Mouse (Mus musculus) lung, embryonic 15.5 days (tissue): ENCODE measurements around the gene Figla. TPM values are rescaled to one million over a fixed set of nuclear protein-coding genes. Genes with fewer than 3 reads are reported as not detected.

Experiments
- ATAC-seq: fragments of 200-750 bp; cut with Nextera tagmentation; 2 replicates; pipeline ENCODE4 v1.8.0; 2017; ENCODE audit warnings: moderate number of reproducible peaks, borderline replicate concordance; ENCODE audit not compliant: low FRiP score, low TSS enrichment; ENCODE audit errors: extremely low read depth
- H3K27ac ChIP-seq: fragments of 300-500 bp; sonication (generic); 2 replicates; pipeline ENCODE4 v1.5.1; 2015; ENCODE audit warnings: moderate library complexity, mild to moderate bottlenecking, inconsistent platforms
- H3K27me3 ChIP-seq: fragments of 300-500 bp; sonication (generic); 2 replicates; pipeline ENCODE4 v1.6.1; 2015; ENCODE audit warnings: inconsistent platforms
- H3K36me3 ChIP-seq: fragments of 300-500 bp; sonication (generic); 2 replicates; pipeline ENCODE4 v1.6.1; 2015; ENCODE audit warnings: inconsistent platforms
- H3K4me1 ChIP-seq: fragments of 300-500 bp; sonication (generic); 2 replicates; pipeline ENCODE4 v1.6.1; 2015; ENCODE audit warnings: inconsistent platforms
- H3K4me2 ChIP-seq: fragments of 300-500 bp; sonication (generic); 2 replicates; pipeline ENCODE4 v1.6.1; 2015; ENCODE audit warnings: inconsistent platforms, mild to moderate bottlenecking, moderate library complexity
- H3K4me3 ChIP-seq: fragments of 300-500 bp; sonication (generic); 2 replicates; pipeline ENCODE4 v1.5.1; 2015; ENCODE audit warnings: mild to moderate bottlenecking, inconsistent platforms
- H3K9ac ChIP-seq: fragments of 300-500 bp; sonication (generic); 2 replicates; pipeline ENCODE4 v1.6.1; 2015; ENCODE audit warnings: inconsistent platforms
- H3K9me3 ChIP-seq: fragments of 300-500 bp; sonication (generic); 2 replicates; pipeline ENCODE4 v1.6.1; 2016; ENCODE audit warnings: inconsistent platforms
- WGBS: fragments of 180-500 bp; shearing (Covaris S2); methylation state at CpG from one replicate; pipeline ENCODE4 v1.1.7; 2015; 5-methylcytosine and 5-hydroxymethylcytosine counted together
- polyA plus RNA-seq: library from polyadenylated mRNA; unstranded; fragments of >200 nt; fragmentation: Nextera tagmentation; extraction: Ambion mirVana; gene quantifications from 2 replicates; pipeline ENCODE4 v1.2.1, GENCODE M21; 2015

Figla gene
- polyA plus RNA-seq, 1 experiment from 2014 or later = not detected

DNA sequence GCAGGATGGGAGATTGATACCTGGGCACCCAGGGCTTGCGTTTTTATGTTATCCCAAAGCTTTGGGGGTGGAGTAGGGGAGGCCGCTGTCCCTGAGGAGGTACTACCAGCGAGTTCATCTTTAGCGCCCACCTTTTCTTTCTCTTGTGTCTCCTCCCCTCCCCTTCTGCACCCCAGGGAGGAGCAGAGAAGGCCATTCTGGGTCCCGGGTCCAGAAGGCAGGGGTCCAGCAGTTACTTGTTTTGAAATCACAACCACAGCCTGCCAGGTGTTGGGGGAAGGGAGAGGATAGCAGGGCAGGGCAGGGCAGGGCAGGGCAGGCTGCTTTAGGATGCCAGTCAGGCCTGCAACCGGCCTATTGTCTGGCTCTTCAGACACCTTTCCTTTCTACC is 13.3 kb downstream of the Figla start:
- Histone ChIP-seq H3K27ac (no peak overlapping the region), H3K4me2 (peak overlapping the region; percentile 88), H3K9ac (0 out of 2 replicates have a peak overlapping the region, but pooled peaks have one; percentile 29), H3K4me1 (peaks cover 5% of the 10 kb centered on the region), H3K9me3 (no peaks in the 10 kb centered on the region), H3K27me3 (peaks cover 28% of the 10 kb centered on the region), H3K4me3 (peak overlapping the region; percentile 43), H3K36me3 (no peaks in the 10 kb centered on the region)
- 17% methylated on average over 6 of the region's 6 CpGs for WGBS
- no peak for ATAC-seq

GRCm38 (mm10) chr6:86031527-86031926 is 15.6 kb downstream of the Figla start:
- H3K4me3 ChIP-seq = no peak overlapping the region
- no peaks in the 10 kb centered on the region for H3K36me3 ChIP-seq
- ATAC-seq = no peak
- no peak overlapping the region for H3K9ac ChIP-seq
- peaks cover 28% of the 10 kb centered on the region for H3K27me3 ChIP-seq
- no peak overlapping the region for H3K27ac ChIP-seq
- WGBS = 64% methylated on average over 2 of the region's 2 CpGs
- no peak overlapping the region for H3K4me2 ChIP-seq
- no peaks in the 10 kb centered on the region for H3K9me3 ChIP-seq
- peaks cover 5% of the 10 kb centered on the region for H3K4me1 ChIP-seq

DNA sequence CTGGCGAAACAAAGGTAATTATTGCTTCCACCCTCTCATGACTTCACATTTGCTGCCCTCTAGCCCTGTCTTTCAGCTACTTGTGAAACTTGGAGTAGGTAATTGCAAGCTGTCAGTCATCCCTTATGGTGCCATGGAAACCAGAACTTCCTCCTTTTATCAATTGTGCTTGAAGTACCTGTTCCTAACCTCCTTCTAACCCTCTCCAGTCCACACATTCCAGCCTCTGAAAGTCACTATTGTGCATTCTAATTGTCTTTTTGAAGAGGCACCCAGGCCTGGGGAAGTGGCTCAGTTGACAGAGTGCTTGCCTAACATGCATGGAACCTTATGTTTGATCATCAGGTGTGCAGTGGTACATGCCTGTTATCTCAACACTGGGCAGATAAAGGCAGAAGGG is 17.7 kb downstream of the Figla start:
- 68% methylated on average over 1 of the region's 1 CpGs for WGBS
- Histone ChIP-seq H3K36me3 (no peaks in the 10 kb centered on the region), H3K9ac (no peak overlapping the region), H3K4me1 (peaks cover 5% of the 10 kb centered on the region), H3K27me3 (peaks cover 16% of the 10 kb centered on the region), H3K27ac (no peak overlapping the region), H3K4me3 (no peak overlapping the region), H3K4me2 (no peak overlapping the region), H3K9me3 (no peaks in the 10 kb centered on the region)
- 0 out of 2 replicates have a peak, but pooled peaks have one; percentile 19 for ATAC-seq

- no peaks in the 10 kb centered on the region for H3K36me3 ChIP-seq
- H3K9ac ChIP-seq = no peak overlapping the region
- no peaks in the 10 kb centered on the region for H3K9me3 ChIP-seq
- no peaks in the 10 kb centered on the region for H3K4me1 ChIP-seq
- no peak overlapping the region for H3K27ac ChIP-seq
- no peak for ATAC-seq
- H3K27me3 ChIP-seq = no peaks in the 10 kb centered on the region
- 47% methylated on average over 2 of the region's 2 CpGs for WGBS
- no peak overlapping the region for H3K4me3 ChIP-seq
- H3K4me2 ChIP-seq = no peak overlapping the region
These were observed 22.9 kb downstream of the Figla start for GRCm38 (mm10) chr6:86038901-86039300.

DNA sequence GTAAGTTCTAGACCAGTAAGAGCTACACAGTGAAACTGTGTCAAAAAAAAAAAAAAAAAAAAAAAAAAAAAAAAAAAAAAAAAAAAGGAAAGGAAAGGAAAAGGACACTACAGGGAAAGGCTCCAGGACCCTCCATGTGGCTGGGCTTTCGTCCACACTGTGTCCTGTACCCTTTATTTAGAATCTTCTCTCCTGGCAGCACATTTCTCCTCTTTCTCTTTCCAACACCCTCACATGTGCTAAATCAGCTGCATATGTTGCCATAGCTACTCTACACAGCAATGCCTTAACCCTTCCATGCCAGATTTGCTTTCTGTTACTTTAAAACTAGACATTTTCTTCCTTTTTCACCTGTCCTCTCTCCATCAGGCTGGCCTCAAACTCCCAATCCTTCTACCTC is 24.2 kb downstream of the Figla start:
- H3K4me1 ChIP-seq = no peaks in the 10 kb centered on the region
- ATAC-seq = no peak
- no peak overlapping the region for H3K9ac ChIP-seq
- no peaks in the 10 kb centered on the region for H3K27me3 ChIP-seq
- H3K4me3 ChIP-seq = no peak overlapping the region
- whole genome bisulfite sequencing = 48% methylated on average over 1 of the region's 1 CpGs
- no peaks in the 10 kb centered on the region for H3K9me3 ChIP-seq
- H3K4me2 ChIP-seq = no peak overlapping the region
- H3K27ac ChIP-seq = no peak overlapping the region
- H3K36me3 ChIP-seq = no peaks in the 10 kb centered on the region

DNA sequence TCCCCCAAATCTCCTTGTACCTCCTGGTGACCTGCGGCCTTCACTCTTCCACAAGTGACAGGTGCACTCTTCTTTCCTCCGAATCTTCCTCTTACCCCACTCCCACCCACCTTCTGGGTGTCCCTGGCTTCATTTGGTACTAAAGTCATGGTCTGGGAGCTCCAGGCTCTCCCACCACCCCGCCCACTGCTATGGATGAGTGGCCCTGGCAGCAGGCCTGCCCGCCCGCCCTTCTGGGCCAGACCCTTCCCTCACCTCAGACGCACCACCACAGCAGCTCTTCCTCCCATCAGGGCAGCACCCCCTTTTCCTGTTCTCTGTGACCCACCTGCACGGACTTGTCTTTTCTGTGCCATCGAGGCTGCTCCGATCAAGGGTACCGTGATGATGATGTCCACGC is 31.5 kb downstream of the Figla start:
- 89% methylated on average over 11 of the region's 11 CpGs for WGBS

GRCm38 (mm10) chr6:86048509-86048908 is 32.5 kb downstream of the Figla start:
- 69% methylated on average over 5 of the region's 5 CpGs for WGBS
- H3K9ac ChIP-seq = no peak overlapping the region
- no peak overlapping the region for H3K4me3 ChIP-seq
- ATAC-seq = no peak
- no peak overlapping the region for H3K4me2 ChIP-seq
- no peaks in the 10 kb centered on the region for H3K9me3 ChIP-seq
- H3K27me3 ChIP-seq = no peaks in the 10 kb centered on the region
- H3K4me1 ChIP-seq = peaks cover 12% of the 10 kb centered on the region
- no peaks in the 10 kb centered on the region for H3K36me3 ChIP-seq
- no peak overlapping the region for H3K27ac ChIP-seq

More for the DNA sequence above, 31.5 kb downstream of the Figla start:
- no peak overlapping the region for H3K4me3 ChIP-seq
- H3K9ac ChIP-seq = no peak overlapping the region
- H3K36me3 ChIP-seq = no peaks in the 10 kb centered on the region
- no peak for ATAC-seq
- H3K27me3 ChIP-seq = no peaks in the 10 kb centered on the region
- H3K27ac ChIP-seq = no peak overlapping the region
- H3K9me3 ChIP-seq = no peaks in the 10 kb centered on the region
- H3K4me2 ChIP-seq = no peak overlapping the region
- peaks cover 12% of the 10 kb centered on the region for H3K4me1 ChIP-seq

- WGBS = 29% methylated on average over 6 of the region's 6 CpGs
- no peak overlapping the region for H3K4me2 ChIP-seq
- no peak for ATAC-seq
These were observed 34.8 kb downstream of the Figla start for GRCm38 (mm10) chr6:86050586-86051268.

DNA sequence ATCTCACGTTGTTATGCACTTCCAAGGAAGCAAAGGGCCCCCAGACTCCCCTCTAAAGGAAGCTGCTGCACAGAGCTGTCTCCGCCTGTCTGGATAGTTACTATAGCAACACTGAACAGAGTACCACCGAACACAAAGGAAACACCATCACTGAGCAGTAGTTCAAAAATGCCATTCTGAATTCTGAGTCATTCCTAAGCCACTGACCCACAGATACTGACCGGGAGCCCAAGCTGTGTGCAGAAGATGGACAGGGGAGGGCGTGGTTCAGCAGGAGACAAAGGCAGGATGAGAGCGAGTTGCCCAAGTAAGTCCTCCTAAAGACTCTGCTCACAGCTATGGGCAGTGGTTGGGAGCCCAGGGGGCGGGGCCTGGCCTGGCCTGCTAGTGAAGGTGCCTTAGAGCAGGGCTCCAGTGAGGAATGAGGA is 36.1 kb downstream of the Figla start:
- peak; percentile 53; the same call in 1 of the 2 replicates for ATAC-seq
- Histone ChIP-seq H3K9me3 (no peaks in the 10 kb centered on the region), H3K27me3 (no peaks in the 10 kb centered on the region), H3K9ac (no peak overlapping the region), H3K4me2 (no peak overlapping the region), H3K4me1 (peaks cover 12% of the 10 kb centered on the region), H3K27ac (no peak overlapping the region), H3K36me3 (no peaks in the 10 kb centered on the region), H3K4me3 (no peak overlapping the region)
- 16% methylated on average over 7 of the region's 7 CpGs for WGBS

More at GRCm38 (mm10) chr6:86050586-86051268, 34.8 kb downstream of the Figla start:
- Histone ChIP-seq H3K9me3 (no peaks in the 10 kb centered on the region), H3K4me3 (no peak overlapping the region), H3K36me3 (no peaks in the 10 kb centered on the region), H3K27me3 (no peaks in the 10 kb centered on the region), H3K9ac (no peak overlapping the region), H3K4me1 (peaks cover 12% of the 10 kb centered on the region), H3K27ac (0 out of 2 replicates have a peak overlapping the region, but pooled peaks have one; percentile 9)

- no peak overlapping the region for H3K4me2 ChIP-seq
- H3K9me3 ChIP-seq = no peaks in the 10 kb centered on the region
- no peak overlapping the region for H3K27ac ChIP-seq
- H3K27me3 ChIP-seq = no peaks in the 10 kb centered on the region
- 22% methylated on average over 4 of the region's 4 CpGs for WGBS
- H3K4me1 ChIP-seq = peaks cover 12% of the 10 kb centered on the region
- ATAC-seq = no peak
- H3K4me3 ChIP-seq = no peak overlapping the region
- H3K9ac ChIP-seq = no peak overlapping the region
- H3K36me3 ChIP-seq = no peaks in the 10 kb centered on the region
These were observed 36.6 kb downstream of the Figla start for GRCm38 (mm10) chr6:86052556-86052955.

- 47% methylated on average over 4 of the region's 4 CpGs for WGBS
- Histone ChIP-seq H3K36me3 (no peaks in the 10 kb centered on the region), H3K27ac (no peak overlapping the region), H3K27me3 (no peaks in the 10 kb centered on the region), H3K9ac (no peak overlapping the region), H3K4me2 (no peak overlapping the region), H3K4me3 (no peak overlapping the region), H3K4me1 (peaks cover 12% of the 10 kb centered on the region), H3K9me3 (no peaks in the 10 kb centered on the region)
- ATAC-seq = no peak
These were observed 37.1 kb downstream of the Figla start for GRCm38 (mm10) chr6:86053099-86053498.

DNA sequence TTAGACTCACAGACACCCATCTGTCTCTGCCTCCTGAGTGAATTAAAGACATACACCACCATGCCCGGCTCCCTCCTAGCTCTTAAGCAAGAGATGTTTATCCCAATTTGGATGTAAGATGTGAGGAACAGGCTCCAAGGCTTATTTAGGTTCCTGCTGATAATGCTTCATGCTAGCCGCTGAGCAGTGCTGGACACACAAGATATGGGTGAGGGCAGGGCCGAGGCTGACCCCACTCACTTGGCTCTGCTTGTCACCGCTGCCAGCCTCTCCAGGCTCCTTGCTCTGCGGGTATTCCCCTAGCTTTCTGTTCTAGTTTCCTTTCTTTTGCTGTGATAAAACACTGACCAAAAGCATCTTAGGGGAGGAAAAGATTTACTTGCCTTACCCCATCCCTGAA is 37.6 kb downstream of the Figla start:
- Histone ChIP-seq H3K27me3 (no peaks in the 10 kb centered on the region), H3K9me3 (no peaks in the 10 kb centered on the region), H3K4me3 (no peak overlapping the region), H3K4me2 (no peak overlapping the region), H3K36me3 (no peaks in the 10 kb centered on the region), H3K9ac (no peak overlapping the region), H3K4me1 (peaks cover 12% of the 10 kb centered on the region), H3K27ac (no peak overlapping the region)
- no peak for ATAC-seq
- 57% methylated on average over 5 of the region's 5 CpGs for WGBS
